Mouse (Mus musculus) mature B cell (primary cell): Measurements from ENCODE around the gene Tsr3.

Experiments used
- in situ Hi-C: fragments of 300-500 bp; cut with MboI; formaldehyde crosslinking; loops from 2 replicates; pipeline ENCODE4 v1.14.3; 2019

Tsr3 gene

GRCm38 (mm10) chr17:25290411-25290810 lies 50.4 kb downstream of the Tsr3 start:
- in situ Hi-C loops, result no loop called here
